Mouse (Mus musculus) embryonic facial prominence, embryonic 14.5 days (tissue): ENCODE data around the gene Gpr155. TPM values are rescaled to one million over a fixed set of nuclear protein-coding genes. Genes with fewer than 3 reads are reported as not detected.

ENCODE experiments used
- ATAC-seq: fragments of 200-750 bp; cut with Nextera tagmentation; 2 replicates; pipeline ENCODE4 v1.8.0; 2017; ENCODE audit warnings: low read depth, moderate number of reproducible peaks, moderate TSS enrichment
- DNase-seq: peaks from one replicate; pipeline ENCODE4 v3.0.0-alpha.2; 2015; ENCODE audit warnings: low spot score
- H3K27ac ChIP-seq: fragments of 300-500 bp; sonication (generic); replicated peaks from 2 replicates; pipeline ENCODE4 v1.5.1; 2014; ENCODE audit warnings: low read depth, mild to moderate bottlenecking, low read length, moderate library complexity
- H3K27me3 ChIP-seq: fragments of 300-500 bp; sonication (generic); replicated peaks from 2 replicates; pipeline ENCODE4 v1.6.1; 2014; ENCODE audit warnings: low read length; ENCODE audit not compliant: control insufficient read depth, insufficient read depth
- H3K36me3 ChIP-seq: fragments of 300-500 bp; sonication (generic); 2 replicates; pipeline ENCODE4 v1.6.1; 2014; ENCODE audit warnings: low read length, mixed read lengths; ENCODE audit not compliant: control insufficient read depth, insufficient read depth
- H3K4me1 ChIP-seq: fragments of 300-500 bp; sonication (generic); 2 replicates; pipeline ENCODE4 v1.6.1; 2014; ENCODE audit warnings: antibody characterized with exemption, low read length; ENCODE audit not compliant: control insufficient read depth, insufficient read depth
- H3K4me2 ChIP-seq: fragments of 300-500 bp; sonication (generic); 2 replicates; pipeline ENCODE4 v1.6.1; 2014; ENCODE audit warnings: low read depth, mild to moderate bottlenecking, low read length, moderate library complexity, mixed read lengths
- H3K4me3 ChIP-seq: fragments of 300-500 bp; sonication (generic); 2 replicates; pipeline ENCODE4 v1.5.1; 2014; ENCODE audit warnings: low read depth, mild to moderate bottlenecking, low read length
- H3K9ac ChIP-seq: fragments of 300-500 bp; sonication (generic); 2 replicates; pipeline ENCODE4 v1.6.1; 2014; ENCODE audit warnings: low read depth, mild to moderate bottlenecking, low read length, moderate library complexity, mixed read lengths
- H3K9me3 ChIP-seq: fragments of 300-500 bp; sonication (generic); 2 replicates; pipeline ENCODE4 v1.6.1; 2016; ENCODE audit warnings: low read length; ENCODE audit not compliant: control insufficient read depth
- WGBS: fragments of 180-500 bp; shearing (Covaris S2); extraction: QIAGEN DNeasy Blood & Tissue Kit; methylation state at CpG from one replicate; pipeline ENCODE4 v1.1.7; 2014; 5-methylcytosine and 5-hydroxymethylcytosine counted together
- polyA plus RNA-seq: library from polyadenylated mRNA; unstranded; fragments of >200 nt; fragmentation: Nextera tagmentation; extraction: Ambion mirVana; gene quantifications from 2 replicates; pipeline ENCODE4 v1.2.1, GENCODE M21; 2014

Gpr155 gene
- polyA plus RNA-seq, 1 experiment from 2014 or later = 7.1 TPM

DNA sequence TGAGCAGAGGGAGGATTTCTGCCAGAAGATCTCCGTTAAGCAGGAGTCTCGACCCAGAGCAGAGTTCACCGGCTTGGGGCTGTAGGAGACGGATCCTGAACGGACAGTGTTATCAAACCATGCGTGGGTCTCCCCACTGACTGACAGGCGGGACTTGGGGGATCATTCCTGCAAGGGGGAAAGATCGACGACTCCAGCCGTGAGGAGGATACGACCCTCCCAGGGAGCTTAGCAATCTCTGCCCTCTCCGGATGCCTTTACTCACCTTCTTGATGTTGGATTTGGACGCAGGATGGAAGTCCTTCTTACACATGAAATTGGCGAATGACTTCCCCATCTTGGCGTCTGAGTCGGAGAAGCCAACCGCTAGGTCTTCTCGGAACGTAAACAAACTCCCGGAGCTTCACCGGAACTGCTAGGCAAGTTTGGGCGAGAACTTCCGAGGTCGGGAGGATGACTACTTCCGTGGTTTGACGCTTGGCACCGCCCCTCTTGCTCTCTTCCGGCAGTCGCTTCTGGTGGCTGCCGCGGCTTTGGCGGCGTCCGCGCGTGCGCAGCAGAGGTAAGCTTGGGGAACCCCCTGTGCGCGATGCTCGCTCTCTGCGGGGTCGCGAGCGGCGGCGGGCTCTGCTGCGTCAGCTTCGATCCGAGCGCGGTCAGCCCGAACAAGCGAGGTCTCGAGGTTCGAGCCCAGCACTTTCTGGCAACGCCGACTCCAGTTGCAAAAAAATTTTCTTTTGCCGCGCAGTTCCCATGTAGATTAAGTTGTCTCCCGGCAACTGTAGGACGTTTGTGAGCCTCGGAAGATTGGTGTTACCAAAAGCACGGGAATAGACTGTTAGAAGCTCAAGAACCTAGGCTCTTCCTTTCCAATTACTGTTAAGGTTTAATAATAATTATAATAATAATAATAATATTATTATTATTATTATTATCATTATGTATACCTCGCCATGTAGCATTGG is 73.9 kb downstream of the Gpr155 start, which contains the start of the genes Scrn3 and Cir1:
Gene Scrn3 (plus strand): TSS at position 450 of the 965 bp plus-strand sequence.
Gene Cir1 (minus strand): TSS at position 550 of the 965 bp plus-strand sequence.
- Histone ChIP-seq H3K4me3 (peak within 1 kb of the TSS; percentile 89), H3K27ac (peak within 1 kb of the TSS; percentile 92), H3K4me1 (peaks cover 5% of the 10 kb centered on the region; the same call in 1 of the 2 replicates), H3K9me3 (no peaks in the 10 kb centered on the region), H3K9ac (peak within 1 kb of the TSS; percentile 72), H3K36me3 (peaks cover 21% of the 10 kb centered on the region), H3K4me2 (peak within 1 kb of the TSS; percentile 93), H3K27me3 (no peaks in the 10 kb centered on the region)
- DNase-seq (peak; percentile 99), ATAC-seq (peak; percentile 98)
- under 1% methylated on average over 55 of the region's 64 CpGs for WGBS

DNA sequence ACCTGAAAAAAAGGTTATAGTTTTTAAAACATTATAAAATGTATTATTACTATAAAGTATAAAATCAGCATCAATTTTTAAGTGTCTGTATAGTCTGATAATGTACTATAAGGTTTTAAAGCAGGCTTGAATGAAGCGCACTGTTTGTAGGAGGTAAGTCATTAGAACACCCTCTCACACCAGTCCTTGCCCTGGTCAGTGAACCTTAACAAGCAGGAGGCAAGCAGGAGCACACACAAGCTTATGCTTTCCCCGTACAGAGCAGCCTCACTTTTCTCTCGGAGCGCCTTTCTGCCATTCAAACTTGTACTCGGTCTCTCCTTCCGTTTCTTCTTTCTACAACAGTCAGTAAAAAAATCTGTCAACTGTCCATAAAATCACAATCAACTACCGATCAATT is 80.4 kb downstream of the Gpr155 start:
- no peak overlapping the region for H3K27ac ChIP-seq
- H3K9me3 ChIP-seq = no peaks in the 10 kb centered on the region
- H3K36me3 ChIP-seq = peaks cover 76% of the 10 kb centered on the region
- no peak overlapping the region for H3K9ac ChIP-seq
- WGBS = 89% methylated on average over 7 of the region's 7 CpGs
- H3K27me3 ChIP-seq = no peaks in the 10 kb centered on the region
- no peak for ATAC-seq
- no peak overlapping the region for H3K4me2 ChIP-seq
- H3K4me3 ChIP-seq = no peak overlapping the region
- peaks cover under 1% of the 10 kb centered on the region; the same call in 1 of the 2 replicates for H3K4me1 ChIP-seq
- no peak for DNase-seq

DNA sequence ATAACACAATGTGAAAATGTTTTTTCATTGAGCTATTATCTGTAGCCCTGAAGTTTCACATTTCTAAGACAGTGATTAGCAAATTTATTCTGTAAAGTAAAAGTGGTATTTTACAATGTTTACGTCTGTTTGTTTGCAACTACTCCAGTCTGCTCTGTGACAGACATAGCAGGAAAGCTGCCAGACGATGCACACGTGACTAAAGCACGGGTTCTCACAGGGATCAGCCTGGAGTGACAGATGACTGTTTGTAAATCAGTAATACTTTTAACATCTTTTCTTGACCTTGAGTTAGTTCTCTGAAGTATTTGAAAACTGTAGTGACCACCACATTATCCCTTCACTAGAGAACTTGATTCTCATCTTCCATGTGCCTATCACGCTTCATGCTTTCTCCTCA is 81.9 kb downstream of the Gpr155 start:
- H3K9me3 ChIP-seq = no peaks in the 10 kb centered on the region
- no peak overlapping the region for H3K4me3 ChIP-seq

DNA sequence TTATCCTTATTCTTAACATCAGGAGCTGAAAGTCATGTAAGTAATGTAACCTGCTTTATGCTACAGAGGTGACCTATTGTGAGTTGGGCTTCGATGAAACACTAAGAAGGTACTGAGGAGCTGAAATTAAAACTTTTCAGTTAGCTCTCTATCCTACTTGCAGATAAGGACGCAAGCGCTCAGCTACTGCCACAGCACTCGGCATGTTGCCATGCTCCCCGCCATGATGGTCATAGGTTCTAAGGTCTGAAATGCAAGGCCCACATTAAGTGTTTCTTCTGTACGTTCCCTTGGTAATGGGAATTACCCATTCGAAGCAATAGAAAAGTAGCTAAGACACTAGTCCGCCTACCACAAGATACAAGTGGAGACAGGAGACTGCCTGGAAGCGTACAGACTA is 83.7 kb downstream of the Gpr155 start:
- Histone ChIP-seq H3K9ac (no peak overlapping the region), H3K4me2 (no peak overlapping the region), H3K9me3 (no peaks in the 10 kb centered on the region), H3K4me3 (no peak overlapping the region), H3K27ac (no peak overlapping the region), H3K27me3 (no peaks in the 10 kb centered on the region), H3K36me3 (peaks cover 74% of the 10 kb centered on the region), H3K4me1 (no peaks in the 10 kb centered on the region)
- ATAC-seq (no peak), DNase-seq (no peak)
- WGBS = 95% methylated on average over 9 of the region's 9 CpGs

More for the DNA sequence above, 81.9 kb downstream of the Gpr155 start:
- Histone ChIP-seq H3K4me1 (no peaks in the 10 kb centered on the region), H3K9ac (no peak overlapping the region), H3K27ac (no peak overlapping the region), H3K4me2 (no peak overlapping the region), H3K27me3 (no peaks in the 10 kb centered on the region), H3K36me3 (peaks cover 79% of the 10 kb centered on the region)
- ATAC-seq (no peak), DNase-seq (no peak)
- WGBS = 86% methylated on average over 5 of the region's 5 CpGs

DNA sequence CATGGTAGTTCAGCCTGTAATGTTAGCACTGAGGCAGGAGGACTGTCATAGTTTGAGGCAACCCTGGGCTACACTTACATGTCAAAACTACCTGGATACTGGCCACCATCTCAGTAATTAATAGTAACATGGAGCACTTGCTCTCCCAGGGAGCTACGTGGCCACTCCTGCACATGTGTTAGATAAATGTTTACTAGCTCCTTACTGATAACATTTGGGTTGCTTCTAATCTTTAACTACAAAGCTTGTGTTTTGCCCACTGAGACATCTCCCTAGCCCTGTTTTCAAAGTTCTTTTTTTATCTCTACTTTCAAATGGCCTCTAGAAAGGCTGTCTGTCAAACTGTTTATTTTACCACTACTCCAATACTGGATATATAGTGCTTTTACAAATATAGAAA is 84.4 kb downstream of the Gpr155 start:
- H3K36me3 ChIP-seq = peaks cover 75% of the 10 kb centered on the region
- no peak overlapping the region for H3K4me2 ChIP-seq
- no peak for ATAC-seq
- H3K4me3 ChIP-seq = no peak overlapping the region
- H3K9ac ChIP-seq = no peak overlapping the region
- WGBS = 92% methylated on average over 1 of the region's 1 CpGs
- H3K27ac ChIP-seq = no peak overlapping the region
- no peaks in the 10 kb centered on the region for H3K9me3 ChIP-seq
- H3K27me3 ChIP-seq = no peaks in the 10 kb centered on the region
- no peak for DNase-seq
- H3K4me1 ChIP-seq = no peaks in the 10 kb centered on the region

DNA sequence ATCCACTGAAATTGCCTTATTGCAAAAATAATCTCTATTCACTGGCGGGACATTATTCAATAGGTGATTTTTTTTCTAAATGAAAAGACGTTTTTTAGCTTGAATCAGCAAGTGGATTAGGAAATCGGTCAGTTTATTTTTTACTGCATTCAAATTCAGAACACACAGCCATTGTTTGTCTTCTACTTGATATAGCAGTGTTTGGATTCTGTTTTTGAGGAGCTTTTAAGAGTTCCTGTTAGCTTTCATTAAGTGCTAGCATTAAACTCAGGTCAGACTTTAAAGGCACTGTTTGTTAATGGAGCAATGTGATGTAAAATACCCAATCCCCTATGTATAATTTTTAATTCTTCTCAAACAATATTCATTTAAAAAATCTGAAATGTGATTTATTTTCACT is 87.5 kb downstream of the Gpr155 start:
- Histone ChIP-seq H3K9me3 (no peaks in the 10 kb centered on the region), H3K27ac (no peak overlapping the region), H3K4me2 (no peak overlapping the region), H3K4me3 (no peak overlapping the region), H3K9ac (no peak overlapping the region), H3K4me1 (no peaks in the 10 kb centered on the region), H3K36me3 (peaks cover 63% of the 10 kb centered on the region), H3K27me3 (no peaks in the 10 kb centered on the region)
- no peak for ATAC-seq
- WGBS = 89% methylated on average over 3 of the region's 3 CpGs
- no peak for DNase-seq

DNA sequence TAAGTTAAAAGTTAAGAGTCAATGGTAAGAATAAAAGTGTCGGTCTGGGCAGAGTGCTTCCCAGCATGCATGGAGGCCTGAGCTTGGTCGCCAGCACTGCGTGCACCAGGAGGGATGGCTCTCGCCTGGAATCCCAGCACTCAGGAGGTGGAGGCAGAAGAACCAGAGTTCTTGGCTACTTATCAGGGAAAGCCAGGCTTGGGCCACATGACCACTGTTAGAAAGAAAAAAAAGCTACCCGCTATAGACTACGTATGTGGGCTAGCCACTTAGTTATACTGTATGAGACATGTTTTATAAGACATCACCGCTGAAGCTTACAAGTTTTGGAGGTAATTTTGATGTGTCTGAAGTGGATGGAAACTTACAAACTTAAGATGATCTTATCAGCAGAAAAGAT is 88.2 kb downstream of the Gpr155 start:
- H3K36me3 ChIP-seq = peaks cover 59% of the 10 kb centered on the region
- no peak for ATAC-seq
- H3K27me3 ChIP-seq = no peaks in the 10 kb centered on the region
- WGBS = 92% methylated on average over 7 of the region's 7 CpGs
- no peak for DNase-seq
- no peak overlapping the region for H3K4me2 ChIP-seq
- H3K4me1 ChIP-seq = no peaks in the 10 kb centered on the region
- no peaks in the 10 kb centered on the region for H3K9me3 ChIP-seq
- H3K9ac ChIP-seq = no peak overlapping the region
- H3K27ac ChIP-seq = no peak overlapping the region
- no peak overlapping the region for H3K4me3 ChIP-seq

DNA sequence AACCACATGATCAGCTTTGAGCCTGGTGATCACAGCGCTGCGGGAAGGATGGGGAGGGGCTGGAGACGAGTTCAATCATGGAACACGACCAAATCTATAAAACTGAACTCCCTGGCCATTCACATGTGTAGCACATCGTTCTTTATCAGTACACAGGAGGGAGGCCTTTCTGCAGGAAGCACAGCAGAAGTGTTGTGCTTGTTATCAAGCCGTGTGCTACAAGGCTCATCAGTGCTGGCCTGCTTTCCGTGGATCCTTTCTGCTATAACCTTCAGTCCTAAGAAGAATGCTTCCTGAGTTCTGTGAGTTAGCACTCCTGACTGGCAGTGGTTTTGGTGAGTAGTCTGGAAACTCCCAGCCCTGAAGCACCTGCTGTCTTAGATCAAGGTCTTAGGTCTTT is 91.3 kb downstream of the Gpr155 start:
- WGBS = 81% methylated on average over 7 of the region's 7 CpGs
- no peak for ATAC-seq

More for the DNA sequence above, 91.3 kb downstream of the Gpr155 start:
- Histone ChIP-seq H3K4me3 (no peak overlapping the region), H3K27ac (no peak overlapping the region), H3K4me2 (no peak overlapping the region), H3K9me3 (no peaks in the 10 kb centered on the region), H3K9ac (no peak overlapping the region), H3K36me3 (peaks cover 48% of the 10 kb centered on the region; the same call in 1 of the 2 replicates), H3K27me3 (no peaks in the 10 kb centered on the region), H3K4me1 (no peaks in the 10 kb centered on the region)
- DNase-seq = no peak
